Mouse (Mus musculus) intestine, postnatal 0 days (tissue): ENCODE results near the gene Itga2. TPM values are rescaled to one million over a fixed set of nuclear protein-coding genes. Genes with fewer than 3 reads are reported as not detected.

Source experiments
- ATAC-seq: fragments of 200-750 bp; cut with Nextera tagmentation; 2 replicates; pipeline ENCODE4 v1.8.0; 2017; ENCODE audit warnings: mild to moderate bottlenecking, moderate TSS enrichment, moderate library complexity
- H3K27ac ChIP-seq: fragments of 300-500 bp; sonication (generic); 2 replicates; pipeline ENCODE4 v1.5.1; 2014; ENCODE audit warnings: mild to moderate bottlenecking, low read depth, low read length, moderate library complexity
- H3K27me3 ChIP-seq: fragments of 300-500 bp; sonication (generic); replicated peaks from 2 replicates; pipeline ENCODE4 v1.6.1; 2014; ENCODE audit warnings: low read length, mixed read lengths; ENCODE audit not compliant: control insufficient read depth, insufficient read depth
- H3K36me3 ChIP-seq: fragments of 300-500 bp; sonication (generic); 2 replicates; pipeline ENCODE4 v1.6.1; 2014; ENCODE audit warnings: mild to moderate bottlenecking, moderate library complexity; ENCODE audit not compliant: control insufficient read depth, insufficient read depth
- H3K4me1 ChIP-seq: fragments of 300-500 bp; sonication (generic); replicated peaks from 2 replicates; pipeline ENCODE4 v1.6.1; 2014; ENCODE audit warnings: antibody characterized with exemption, low read length, mixed read lengths; ENCODE audit not compliant: control insufficient read depth, insufficient read depth
- H3K4me2 ChIP-seq: fragments of 300-500 bp; sonication (generic); replicated peaks from 2 replicates; pipeline ENCODE4 v1.6.1; 2014; ENCODE audit warnings: low read depth, mild to moderate bottlenecking, moderate library complexity
- H3K4me3 ChIP-seq: fragments of 300-500 bp; sonication (generic); 2 replicates; pipeline ENCODE4 v1.5.1; 2014; ENCODE audit warnings: low read depth, low read length
- H3K9ac ChIP-seq: fragments of 300-500 bp; sonication (generic); 2 replicates; pipeline ENCODE4 v1.6.1; 2014; ENCODE audit warnings: mild to moderate bottlenecking, low read depth, low read length
- H3K9me3 ChIP-seq: fragments of 300-500 bp; sonication (generic); 2 replicates; pipeline ENCODE4 v1.6.1; 2016; ENCODE audit warnings: mixed run types; ENCODE audit not compliant: control insufficient read depth
- CTCF ChIP-seq: sonication (generic); IDR thresholded peaks from 2 replicates; pipeline ENCODE4 v1.5.1; 2016; ENCODE audit warnings: low read depth, mild to moderate bottlenecking, control low read depth, antibody characterized with exemption, moderate library complexity
- WGBS: fragments of 180-500 bp; shearing (Covaris S2); extraction: QIAGEN DNeasy Blood & Tissue Kit; methylation state at CpG from one replicate; pipeline ENCODE4 v1.1.7; 2014; 5-methylcytosine and 5-hydroxymethylcytosine counted together
- polyA plus RNA-seq: library from polyadenylated mRNA; unstranded; fragments of >200 nt; fragmentation: Nextera tagmentation; extraction: Ambion mirVana; gene quantifications from 2 replicates; pipeline ENCODE4 v1.2.1, GENCODE M21; 2015

Itga2 gene
- polyA plus RNA-seq, 1 experiment from 2014 or later: 4.8 TPM

GRCm38 (mm10) chr13:114831367-114831833, 100.5 kb downstream of the Itga2 start:
- 84% methylated on average over 4 of the region's 4 CpGs for WGBS
- Histone ChIP-seq H3K9ac (no peak overlapping the region), H3K27me3 (no peaks in the 10 kb centered on the region), H3K36me3 (peaks cover 58% of the 10 kb centered on the region), H3K27ac (no peak overlapping the region), H3K4me1 (no peaks in the 10 kb centered on the region), H3K4me2 (no peak overlapping the region), H3K9me3 (no peaks in the 10 kb centered on the region), H3K4me3 (no peak overlapping the region)
- peak; percentile 83 for TF ChIP-seq CTCF
- ATAC-seq: peak; percentile 42; the same call in 1 of the 2 replicates

GRCm38 (mm10) chr13:114825377-114825855, 106.5 kb downstream of the Itga2 start:
- TF ChIP-seq CTCF: no peak
- no peaks in the 10 kb centered on the region for H3K27me3 ChIP-seq
- no peak for ATAC-seq
- H3K4me3 ChIP-seq: no peak overlapping the region
- no peak overlapping the region for H3K27ac ChIP-seq
- no peak overlapping the region for H3K9ac ChIP-seq
- H3K9me3 ChIP-seq: no peaks in the 10 kb centered on the region
- WGBS: 94% methylated on average over 6 of the region's 6 CpGs
- no peak overlapping the region for H3K4me2 ChIP-seq
- H3K36me3 ChIP-seq: peaks cover 65% of the 10 kb centered on the region
- no peaks in the 10 kb centered on the region for H3K4me1 ChIP-seq

DNA sequence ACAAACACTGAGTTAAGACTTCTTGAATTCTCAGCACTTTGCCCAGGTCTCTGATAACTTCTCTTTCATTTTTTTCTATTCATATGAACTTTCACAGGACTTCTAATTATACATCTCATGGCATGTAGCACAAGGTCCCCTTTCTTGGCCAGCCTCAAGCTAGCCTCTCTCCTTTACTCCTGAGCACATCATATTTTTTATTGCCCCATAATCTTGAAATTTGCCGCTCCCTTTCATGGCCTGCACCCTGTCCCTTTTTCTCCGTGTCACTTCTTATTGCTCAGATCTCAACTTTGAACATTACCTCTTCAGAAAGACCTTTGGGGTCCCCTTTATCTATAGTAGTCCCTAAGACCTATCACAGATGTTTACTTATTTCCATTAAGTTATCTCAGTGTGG, 109.0 kb downstream of the Itga2 start:
- H3K27me3 ChIP-seq: no peaks in the 10 kb centered on the region
- ATAC-seq: peak; percentile 71

DNA sequence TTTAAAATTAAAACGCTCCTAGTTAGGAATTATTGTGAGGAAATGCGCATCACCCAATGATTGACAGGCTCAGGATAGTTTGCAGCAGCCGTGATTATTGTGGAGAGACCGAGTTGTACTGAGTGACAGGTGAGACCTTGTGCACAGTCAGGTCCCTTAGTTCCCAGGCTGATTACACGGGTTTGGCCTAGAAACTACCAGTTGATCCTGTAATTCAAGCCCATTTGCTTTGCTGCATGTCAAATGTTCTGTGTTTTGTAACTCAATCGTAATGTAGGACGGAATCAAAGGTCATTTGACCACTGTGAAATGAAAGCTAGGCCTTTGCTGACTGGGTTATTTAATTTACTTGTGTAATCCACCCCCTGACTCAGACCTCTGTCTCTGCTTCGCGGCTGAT, 113.4 kb downstream of the Itga2 start:
- Histone ChIP-seq H3K4me1 (0 out of 2 replicates have a peak, but pooled peaks cover 3% of the 10 kb centered on the region), H3K36me3 (peaks cover 17% of the 10 kb centered on the region; the same call in 1 of the 2 replicates), H3K27ac (peak overlapping the region; percentile 67), H3K4me2 (peak overlapping the region; percentile 70), H3K9me3 (no peaks in the 10 kb centered on the region), H3K27me3 (no peaks in the 10 kb centered on the region), H3K4me3 (peak overlapping the region; percentile 66), H3K9ac (peak overlapping the region; percentile 48)
- ATAC-seq: peak; percentile 73
- TF ChIP-seq CTCF: no peak
- WGBS: 9% methylated on average over 9 of the region's 9 CpGs

More for the DNA sequence above, 109.0 kb downstream of the Itga2 start:
- Histone ChIP-seq H3K4me1 (0 out of 2 replicates have a peak, but pooled peaks cover 3% of the 10 kb centered on the region), H3K27ac (peak overlapping the region; percentile 50; the same call in 1 of the 2 replicates), H3K9me3 (no peaks in the 10 kb centered on the region), H3K4me2 (no peak overlapping the region), H3K4me3 (no peak overlapping the region), H3K9ac (no peak overlapping the region), H3K36me3 (peaks cover 52% of the 10 kb centered on the region)
- TF ChIP-seq CTCF: no peak
- 65% methylated on average over 2 of the region's 2 CpGs for WGBS

- WGBS: under 1% methylated on average over 39 of the region's 39 CpGs
- Histone ChIP-seq H3K27me3 (no peaks in the 10 kb centered on the region), H3K9me3 (no peaks in the 10 kb centered on the region), H3K36me3 (peaks cover 15% of the 10 kb centered on the region; the same call in 1 of the 2 replicates), H3K9ac (peak within 1 kb of the TSS; percentile 48), H3K4me1 (0 out of 2 replicates have a peak, but pooled peaks cover 3% of the 10 kb centered on the region), H3K4me2 (peak within 1 kb of the TSS; percentile 70), H3K27ac (peak within 1 kb of the TSS; percentile 67), H3K4me3 (peak within 1 kb of the TSS; percentile 66)
- ATAC-seq: peak; percentile 97
- peak; percentile 33; the same call in 1 of the 2 replicates for TF ChIP-seq CTCF
Measured at GRCm38 (mm10) chr13:114817751-114818360, 114.0 kb downstream of the Itga2 start, which contains the start of gene Mocs2. Mocs2 (plus strand) TSS chr13:114818236.

- Histone ChIP-seq H3K9ac (no peak overlapping the region), H3K4me1 (no peaks in the 10 kb centered on the region), H3K9me3 (no peaks in the 10 kb centered on the region), H3K4me3 (no peak overlapping the region), H3K36me3 (no peaks in the 10 kb centered on the region), H3K27ac (no peak overlapping the region), H3K4me2 (no peak overlapping the region), H3K27me3 (no peaks in the 10 kb centered on the region)
- no peak for TF ChIP-seq CTCF
- peak; percentile 79; the same call in 1 of the 2 replicates for ATAC-seq
- WGBS: 41% methylated on average over 5 of the region's 5 CpGs
Measured at GRCm38 (mm10) chr13:114809624-114810210, 122.2 kb downstream of the Itga2 start.
